Mouse (Mus musculus): Measurements from ENCODE around the gene Nr3c2. TPM values are rescaled to one million over a fixed set of nuclear protein-coding genes. Genes with fewer than 3 reads are reported as not detected.

Gene Nr3c2
- polyA plus RNA-seq, 1 experiment = 7.6 TPM

DNA sequence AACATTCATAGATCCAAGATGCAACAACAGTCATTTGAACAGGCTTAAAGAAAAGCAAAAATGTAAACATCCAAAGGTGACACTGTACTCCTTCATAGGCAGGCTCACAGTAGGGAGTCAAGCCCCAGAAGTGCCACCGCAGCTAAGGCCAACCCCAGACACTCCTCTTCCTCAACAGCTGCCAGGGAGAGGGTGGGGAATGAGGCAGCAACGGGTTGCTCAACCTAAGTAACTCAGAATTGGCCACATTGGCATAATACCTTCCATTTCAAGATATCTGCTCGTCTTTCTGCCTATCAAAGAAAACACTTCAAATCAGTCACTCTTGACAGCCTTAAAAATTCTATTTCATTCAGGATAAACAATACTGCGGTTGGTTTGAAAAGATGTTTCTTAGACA lies 392.9 kb downstream of the Nr3c2 start:
- H3K4me3 ChIP-seq (ENCODE audit: insufficient read depth, low read depth, low read length) = no peak overlapping the region
- no peaks in the 10 kb centered on the region; the same call in 1 of the 2 replicates for H3K36me3 ChIP-seq (ENCODE audit: control insufficient read depth, insufficient read depth, low read length)
- no peak overlapping the region for H3K27ac ChIP-seq (ENCODE audit: insufficient read depth, low read depth, low read length)
- TF ChIP-seq CTCF (conservative IDR thresholded peaks at IDR 0.05; ENCODE audit: insufficient read depth, insufficient read length, low read depth, low read length) (no peak), POLR2A (IDR thresholded peaks at IDR 0.05; ENCODE audit: low read depth, low read length) (no peak)
- no peaks in the 10 kb centered on the region for H3K4me1 ChIP-seq (ENCODE audit: control insufficient read depth, insufficient read depth, low read length)
- no peak for DNase-seq
- 88% methylated on average over 4 of the region's 4 CpGs for WGBS
- H3K27me3 ChIP-seq (replicated peaks; ENCODE audit: control insufficient read depth, insufficient read depth, low read length) = no peaks in the 10 kb centered on the region

DNA sequence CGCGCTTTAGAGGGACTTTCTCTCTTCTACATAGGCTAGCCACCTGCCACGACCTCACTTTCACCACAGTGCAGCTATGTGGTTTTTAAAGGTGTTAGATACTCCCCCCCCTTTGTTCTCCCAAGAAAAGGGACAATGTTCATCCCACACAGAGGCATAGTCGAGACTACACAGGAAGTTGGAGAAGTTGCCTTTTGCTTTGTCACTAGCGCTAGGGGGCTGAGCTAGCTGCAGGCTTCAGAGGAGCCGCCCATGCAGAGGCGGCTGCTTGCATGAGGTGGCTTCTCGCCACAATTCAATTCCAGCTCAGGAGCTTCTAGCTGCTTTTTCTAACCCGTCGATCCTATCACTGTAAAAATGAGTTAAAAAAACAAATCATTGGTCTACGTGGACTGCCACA lies 393.4 kb downstream of the Nr3c2 start:
- TF ChIP-seq POLR2A (IDR thresholded peaks at IDR 0.05; ENCODE audit: low read depth, low read length) (no peak), CTCF (conservative IDR thresholded peaks at IDR 0.05; ENCODE audit: insufficient read depth, insufficient read length, low read depth, low read length) (no peak)
- H3K27me3 ChIP-seq (replicated peaks; ENCODE audit: control insufficient read depth, insufficient read depth, low read length) = no peaks in the 10 kb centered on the region
- H3K36me3 ChIP-seq (ENCODE audit: control insufficient read depth, insufficient read depth, low read length) = no peaks in the 10 kb centered on the region; the same call in 1 of the 2 replicates
- no peak for DNase-seq
- H3K4me1 ChIP-seq (ENCODE audit: control insufficient read depth, insufficient read depth, low read length) = no peaks in the 10 kb centered on the region
- H3K27ac ChIP-seq (ENCODE audit: insufficient read depth, low read depth, low read length) = no peak overlapping the region
- no peak overlapping the region for H3K4me3 ChIP-seq (ENCODE audit: insufficient read depth, low read depth, low read length)
- WGBS = 81% methylated on average over 11 of the region's 11 CpGs

DNA sequence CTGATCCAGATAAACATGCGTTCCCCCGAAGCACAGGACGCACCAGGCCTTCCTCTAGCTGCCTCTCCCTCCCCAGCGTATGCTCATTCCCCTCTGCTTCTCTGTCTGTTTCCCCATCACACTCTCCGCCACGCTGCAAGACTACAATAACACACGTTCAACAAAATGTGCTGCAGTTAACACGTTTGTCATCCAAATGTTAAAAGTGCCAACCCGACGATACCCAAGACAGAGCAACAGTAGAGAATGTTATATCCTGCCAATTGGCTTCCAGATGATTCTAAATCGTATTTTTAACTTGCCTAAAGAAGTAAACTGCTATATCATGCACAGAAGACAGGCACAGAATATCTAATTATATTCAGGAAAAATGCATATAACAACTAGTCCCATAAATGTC lies 395.4 kb downstream of the Nr3c2 start:
- WGBS = 89% methylated on average over 11 of the region's 11 CpGs
- H3K4me3 ChIP-seq (ENCODE audit: insufficient read depth, low read depth, low read length) = no peak overlapping the region
- no peaks in the 10 kb centered on the region for H3K27me3 ChIP-seq (replicated peaks; ENCODE audit: control insufficient read depth, insufficient read depth, low read length)
- no peak overlapping the region for H3K27ac ChIP-seq (ENCODE audit: insufficient read depth, low read depth, low read length)
- H3K36me3 ChIP-seq (ENCODE audit: control insufficient read depth, insufficient read depth, low read length) = no peaks in the 10 kb centered on the region; the same call in 1 of the 2 replicates
- H3K4me1 ChIP-seq (ENCODE audit: control insufficient read depth, insufficient read depth, low read length) = no peaks in the 10 kb centered on the region
- DNase-seq = no peak
- no peak for TF ChIP-seq POLR2A (IDR thresholded peaks at IDR 0.05; ENCODE audit: low read depth, low read length)
- TF ChIP-seq CTCF (conservative IDR thresholded peaks at IDR 0.05; ENCODE audit: insufficient read depth, insufficient read length, low read depth, low read length) = no peak

All from kidney, adult 2 months (tissue).